Mouse (Mus musculus) embryonic facial prominence, embryonic 14.5 days (tissue): Measurements from ENCODE around the gene Slc17a8. TPM values are rescaled to one million over a fixed set of nuclear protein-coding genes. Genes with fewer than 3 reads are reported as not detected.

Source experiments
- ATAC-seq: fragments of 200-750 bp; cut with Nextera tagmentation; 2 replicates; pipeline ENCODE4 v1.8.0; 2017; ENCODE audit warnings: low read depth, moderate number of reproducible peaks, moderate TSS enrichment
- DNase-seq: peaks from one replicate; pipeline ENCODE4 v3.0.0-alpha.2; 2015; ENCODE audit warnings: low spot score
- H3K27ac ChIP-seq: fragments of 300-500 bp; sonication (generic); replicated peaks from 2 replicates; pipeline ENCODE4 v1.5.1; 2014; ENCODE audit warnings: low read depth, mild to moderate bottlenecking, low read length, moderate library complexity
- H3K27me3 ChIP-seq: fragments of 300-500 bp; sonication (generic); replicated peaks from 2 replicates; pipeline ENCODE4 v1.6.1; 2014; ENCODE audit warnings: low read length; ENCODE audit not compliant: control insufficient read depth, insufficient read depth
- H3K36me3 ChIP-seq: fragments of 300-500 bp; sonication (generic); 2 replicates; pipeline ENCODE4 v1.6.1; 2014; ENCODE audit warnings: low read length, mixed read lengths; ENCODE audit not compliant: control insufficient read depth, insufficient read depth
- H3K4me1 ChIP-seq: fragments of 300-500 bp; sonication (generic); 2 replicates; pipeline ENCODE4 v1.6.1; 2014; ENCODE audit warnings: antibody characterized with exemption, low read length; ENCODE audit not compliant: control insufficient read depth, insufficient read depth
- H3K4me2 ChIP-seq: fragments of 300-500 bp; sonication (generic); 2 replicates; pipeline ENCODE4 v1.6.1; 2014; ENCODE audit warnings: low read depth, mild to moderate bottlenecking, low read length, moderate library complexity, mixed read lengths
- H3K4me3 ChIP-seq: fragments of 300-500 bp; sonication (generic); 2 replicates; pipeline ENCODE4 v1.5.1; 2014; ENCODE audit warnings: low read depth, mild to moderate bottlenecking, low read length
- H3K9ac ChIP-seq: fragments of 300-500 bp; sonication (generic); 2 replicates; pipeline ENCODE4 v1.6.1; 2014; ENCODE audit warnings: low read depth, mild to moderate bottlenecking, low read length, moderate library complexity, mixed read lengths
- H3K9me3 ChIP-seq: fragments of 300-500 bp; sonication (generic); 2 replicates; pipeline ENCODE4 v1.6.1; 2016; ENCODE audit warnings: low read length; ENCODE audit not compliant: control insufficient read depth
- WGBS: fragments of 180-500 bp; shearing (Covaris S2); extraction: QIAGEN DNeasy Blood & Tissue Kit; methylation state at CpG from one replicate; pipeline ENCODE4 v1.1.7; 2014; 5-methylcytosine and 5-hydroxymethylcytosine counted together
- polyA plus RNA-seq: library from polyadenylated mRNA; unstranded; fragments of >200 nt; fragmentation: Nextera tagmentation; extraction: Ambion mirVana; gene quantifications from 2 replicates; pipeline ENCODE4 v1.2.1, GENCODE M21; 2014

Gene Slc17a8
- polyA plus RNA-seq, 1 experiment from 2014 or later, result 0.04 TPM

DNA sequence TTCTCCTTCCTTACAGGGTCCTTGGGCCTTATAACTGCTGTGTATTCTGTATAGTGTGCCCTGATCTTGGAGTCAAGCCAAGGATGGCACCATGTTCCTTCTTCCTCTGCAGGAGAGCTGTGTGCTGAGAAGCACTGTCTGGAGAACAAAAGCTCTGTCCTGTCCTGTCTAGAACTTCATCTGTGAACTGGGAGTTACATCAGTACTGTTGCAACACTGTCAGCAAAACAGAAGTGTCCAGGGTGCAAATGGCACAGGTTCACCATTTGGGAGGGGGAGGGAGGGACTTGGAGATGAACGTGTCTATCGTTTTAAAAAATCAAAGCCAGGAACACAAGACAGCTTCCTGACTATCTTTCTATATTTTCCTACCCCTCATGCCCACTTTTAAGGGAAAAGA, 89.1 kb downstream of the Slc17a8 start:
- Histone ChIP-seq H3K4me2 (no peak overlapping the region), H3K27ac (no peak overlapping the region), H3K36me3 (no peaks in the 10 kb centered on the region), H3K4me1 (peaks cover 10% of the 10 kb centered on the region; the same call in 1 of the 2 replicates), H3K9ac (no peak overlapping the region), H3K27me3 (no peaks in the 10 kb centered on the region), H3K4me3 (no peak overlapping the region), H3K9me3 (no peaks in the 10 kb centered on the region)
- ATAC-seq (no peak), DNase-seq (no peak)
- 76% methylated on average over 2 of the region's 2 CpGs for WGBS

DNA sequence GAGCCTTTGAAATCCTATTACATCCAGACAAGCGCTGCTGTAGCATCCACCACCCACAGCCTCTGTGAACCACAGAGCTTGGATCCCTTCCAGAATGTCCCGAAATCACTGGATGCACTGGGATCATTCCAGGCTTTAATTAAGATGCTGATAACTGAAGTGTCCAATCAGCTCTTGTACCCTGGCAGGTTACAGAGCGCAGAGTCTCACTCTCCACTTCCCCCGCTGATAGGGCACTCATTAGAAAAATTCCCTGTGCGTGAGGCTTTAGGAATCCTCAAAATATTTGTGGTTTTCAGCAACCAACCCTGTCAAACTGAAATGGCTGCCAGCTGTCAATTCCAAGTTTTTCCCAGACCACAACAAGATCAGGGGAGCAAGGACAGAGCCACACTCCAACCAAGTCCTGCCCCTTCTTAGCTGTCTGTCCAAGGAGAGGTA, 89.8 kb downstream of the Slc17a8 start:
- peak; percentile 62 for DNase-seq
- Histone ChIP-seq H3K9ac (no peak overlapping the region), H3K4me2 (no peak overlapping the region), H3K27me3 (no peaks in the 10 kb centered on the region), H3K36me3 (no peaks in the 10 kb centered on the region), H3K27ac (no peak overlapping the region), H3K4me3 (no peak overlapping the region), H3K4me1 (peaks cover 10% of the 10 kb centered on the region; the same call in 1 of the 2 replicates), H3K9me3 (no peaks in the 10 kb centered on the region)
- ATAC-seq, result peak; percentile 47; the same call in 1 of the 2 replicates
- WGBS, result 28% methylated on average over 5 of the region's 5 CpGs

DNA sequence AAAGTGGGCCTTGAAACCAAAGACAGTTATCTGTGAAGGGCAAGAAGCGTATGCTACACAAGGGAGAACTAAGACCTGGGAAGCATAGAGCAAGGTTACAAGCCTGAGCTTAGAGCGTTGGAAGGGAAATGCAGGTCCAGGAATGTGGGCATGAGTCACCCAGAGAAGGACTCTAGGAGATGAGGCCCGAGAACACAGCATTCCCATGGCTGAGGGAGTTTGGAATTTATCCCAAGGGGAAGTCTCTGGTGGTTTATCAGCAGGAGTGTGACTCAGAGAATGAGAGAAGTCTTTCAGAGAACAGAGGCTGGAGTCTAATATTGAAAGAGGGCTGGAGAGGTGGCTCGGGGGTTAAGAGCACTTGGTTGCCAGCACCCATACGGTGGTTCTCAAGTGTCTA, 94.0 kb downstream of the Slc17a8 start:
- no peak for ATAC-seq
- no peak for DNase-seq
- Histone ChIP-seq H3K9ac (no peak overlapping the region), H3K4me1 (peaks cover 10% of the 10 kb centered on the region; the same call in 1 of the 2 replicates), H3K27ac (no peak overlapping the region), H3K36me3 (no peaks in the 10 kb centered on the region), H3K9me3 (no peaks in the 10 kb centered on the region), H3K4me2 (no peak overlapping the region), H3K27me3 (no peaks in the 10 kb centered on the region), H3K4me3 (no peak overlapping the region)
- 77% methylated on average over 5 of the region's 5 CpGs for WGBS

DNA sequence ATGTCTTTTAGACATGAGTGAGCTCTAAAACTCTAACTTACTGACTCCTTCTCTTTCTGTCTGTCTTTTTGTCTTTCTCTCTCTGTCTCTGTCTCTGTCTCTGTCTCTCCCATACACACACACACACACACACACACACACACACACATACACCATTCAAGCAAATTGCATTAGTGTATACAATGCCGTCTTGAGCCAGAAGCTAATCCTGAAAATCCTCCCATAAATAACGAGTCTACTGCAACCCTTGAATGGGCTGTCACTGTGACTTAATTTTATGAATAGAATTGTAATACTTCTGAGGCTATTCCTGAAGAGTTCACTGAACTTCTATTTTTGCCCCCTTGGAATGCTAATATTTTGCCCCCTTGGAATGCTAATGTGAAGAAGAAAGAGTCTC, 95.2 kb downstream of the Slc17a8 start:
- H3K27me3 ChIP-seq, result no peaks in the 10 kb centered on the region
- no peak overlapping the region for H3K4me2 ChIP-seq
- no peak overlapping the region for H3K4me3 ChIP-seq
- H3K9ac ChIP-seq, result no peak overlapping the region
- peaks cover 4% of the 10 kb centered on the region; the same call in 1 of the 2 replicates for H3K4me1 ChIP-seq
- no peak for DNase-seq
- no peaks in the 10 kb centered on the region for H3K36me3 ChIP-seq
- ATAC-seq, result no peak
- H3K27ac ChIP-seq, result no peak overlapping the region
- H3K9me3 ChIP-seq, result no peaks in the 10 kb centered on the region
- WGBS, result 63% methylated on average over 2 of the region's 2 CpGs

Other genes with a start within 250 kb of the Slc17a8 start
- 11.1 and 14.4 TPM in 2 replicates for gene Gas2l3, start 177.3 kb downstream of the Slc17a8 start, polyA plus RNA-seq
- gene Nr1h4, start 87.7 kb downstream of the Slc17a8 start, polyA plus RNA-seq, result not detected in 2 replicates
- 12.7 and 14.8 TPM in 2 replicates for gene Scyl2, start 65.0 kb upstream of the Slc17a8 start, polyA plus RNA-seq
- gene Actr6, start 111.0 kb upstream of the Slc17a8 start, polyA plus RNA-seq, result 28.2 and 34.2 TPM in 2 replicates
- 19.6 and 23.7 TPM in 2 replicates for gene Uhrf1bp1l, start 123.7 kb upstream of the Slc17a8 start, polyA plus RNA-seq